ENCODE assay signal across 8 mouse cellular contexts in genomic region chr15:7934105-7934504, GRCm38 (mm10).
DNase-seq lines count a peak whose midpoint lies in the region; ATAC-seq lines count a peak whose summit lies in the region.

No protein-coding gene starts in this region.

- 0 out of 2 replicates have a peak overlapping the region, but pooled peaks have one; percentile 35 for H3K27ac ChIP-seq in forebrain, embryonic 10.5 days
- no peak overlapping the region for H3K27ac ChIP-seq in forebrain, embryonic 16.5 days (ENCODE audit: low read length)
- H3K27ac ChIP-seq in heart, embryonic 11.5 days (ENCODE audit: low read depth, low read length), result no peak overlapping the region
- no peak overlapping the region for H3K27ac ChIP-seq in liver, embryonic 15.5 days (replicated peaks)

- WGBS in forebrain, embryonic 10.5 days, result 69% methylated on average over 16 of the region's 16 CpGs
- WGBS in forebrain, embryonic 16.5 days, result 67% methylated on average over 16 of the region's 16 CpGs
- 39% methylated on average over 16 of the region's 16 CpGs for WGBS in heart, embryonic 11.5 days (ENCODE audit: insufficient replicate concordance)
- 56% methylated on average over 16 of the region's 16 CpGs for WGBS in liver, embryonic 15.5 days (ENCODE audit: insufficient replicate concordance)

- no peak overlapping the region for H3K4me2 ChIP-seq in forebrain, embryonic 16.5 days (ENCODE audit: low read length)
- H3K4me2 ChIP-seq in heart, embryonic 11.5 days, result peak overlapping the region; percentile 59
- peak overlapping the region; percentile 10; the same call in 1 of the 2 replicates for H3K4me2 ChIP-seq in liver, embryonic 15.5 days

- ATAC-seq in forebrain, embryonic 16.5 days, result no peak
- ATAC-seq in heart, embryonic 11.5 days (replicated peaks; ENCODE audit: insufficient number of reproducible peaks, low FRiP score, low TSS enrichment), result no peak
- no peak for ATAC-seq in liver, embryonic 15.5 days (ENCODE audit: insufficient read depth)

- H3K4me3 ChIP-seq in forebrain, embryonic 10.5 days, result no peak overlapping the region
- no peak overlapping the region for H3K4me3 ChIP-seq in forebrain, embryonic 16.5 days (replicated peaks; ENCODE audit: low read length)
- peak overlapping the region; percentile 25; the same call in 1 of the 2 replicates for H3K4me3 ChIP-seq in heart, embryonic 11.5 days (ENCODE audit: low read depth, low read length)
- no peak overlapping the region for H3K4me3 ChIP-seq in liver, embryonic 15.5 days (replicated peaks)

- 0 out of 2 replicates have a peak, but pooled peaks cover 3% of the 10 kb centered on the region for H3K4me1 ChIP-seq in forebrain, embryonic 10.5 days
- H3K4me1 ChIP-seq in forebrain, embryonic 16.5 days (replicated peaks; ENCODE audit: control insufficient read depth, insufficient read depth, low read length), result no peaks in the 10 kb centered on the region
- H3K4me1 ChIP-seq in heart, embryonic 11.5 days (ENCODE audit: control insufficient read depth, insufficient read depth, low read length), result peaks cover 5% of the 10 kb centered on the region; the same call in 1 of the 2 replicates
- no peaks in the 10 kb centered on the region for H3K4me1 ChIP-seq in liver, embryonic 15.5 days (replicated peaks)

- H3K36me3 ChIP-seq in forebrain, embryonic 10.5 days (replicated peaks), result no peaks in the 10 kb centered on the region
- no peaks in the 10 kb centered on the region for H3K36me3 ChIP-seq in forebrain, embryonic 16.5 days (ENCODE audit: control insufficient read depth, insufficient read depth)
- no peaks in the 10 kb centered on the region for H3K36me3 ChIP-seq in heart, embryonic 11.5 days (ENCODE audit: control insufficient read depth, insufficient read depth, low read length)
- no peaks in the 10 kb centered on the region for H3K36me3 ChIP-seq in liver, embryonic 15.5 days (replicated peaks)

- H3K9me3 ChIP-seq in forebrain, embryonic 10.5 days, result no peaks in the 10 kb centered on the region
- no peaks in the 10 kb centered on the region for H3K9me3 ChIP-seq in forebrain, embryonic 16.5 days (ENCODE audit: control insufficient read depth, low read length)
- H3K9me3 ChIP-seq in heart, embryonic 11.5 days (replicated peaks; ENCODE audit: control insufficient read depth, low read length), result no peaks in the 10 kb centered on the region
- no peaks in the 10 kb centered on the region for H3K9me3 ChIP-seq in liver, embryonic 15.5 days (replicated peaks)

- H3K9ac ChIP-seq in forebrain, embryonic 16.5 days (replicated peaks; ENCODE audit: low read depth, low read length), result no peak overlapping the region
- 0 out of 2 replicates have a peak overlapping the region, but pooled peaks have one; percentile 16 for H3K9ac ChIP-seq in heart, embryonic 11.5 days (ENCODE audit: low read depth, low read length)
- H3K9ac ChIP-seq in liver, embryonic 15.5 days, result no peak overlapping the region

- no peak for DNase-seq in forebrain, embryonic 10.5 days (ENCODE audit: extremely low spot score, low spot score)
- peak; percentile 24 to 27 for DNase-seq in adrenal gland, adult 18-20 months (ENCODE audit: low spot score in 2 of 2)
- no peak for DNase-seq in thymus, postnatal 25 days
- DNase-seq in spleen, postnatal 4 days (ENCODE audit: low spot score in 2 of 2), result no peak
- no peak for DNase-seq in natural killer cell, adult 2 months (ENCODE audit: low spot score in 2 of 2)

- H3K27me3 ChIP-seq in forebrain, embryonic 10.5 days (ENCODE audit: poor library complexity, severe bottlenecking), result no peaks in the 10 kb centered on the region
- no peaks in the 10 kb centered on the region for H3K27me3 ChIP-seq in forebrain, embryonic 16.5 days (replicated peaks; ENCODE audit: control insufficient read depth, insufficient read depth, low read length)
- no peaks in the 10 kb centered on the region for H3K27me3 ChIP-seq in heart, embryonic 11.5 days (ENCODE audit: control insufficient read depth, insufficient read depth, low read length)
- H3K27me3 ChIP-seq in liver, embryonic 15.5 days, result no peaks in the 10 kb centered on the region

Comparison
In these comparisons a context has a peak if more than half of its experiments do, and no peak if none do; other contexts are left out.
1. DNase-seq: peak in adrenal gland, adult 18-20 months (2 of 2); none in forebrain, embryonic 10.5 days (single experiment), thymus, postnatal 25 days (single experiment), spleen, postnatal 4 days (0 of 2) and natural killer cell, adult 2 months (0 of 2).